Mouse (Mus musculus) large intestine, adult 2 months (tissue): Measurements from ENCODE around the gene Ubr3. TPM values are rescaled to one million over a fixed set of nuclear protein-coding genes. Genes with fewer than 3 reads are reported as not detected.
A peak's percentile ranks its signal among the peaks of the same experiment; 100 is the strongest.

ENCODE experiments used
- DNase-seq: peaks from one replicate; pipeline ENCODE4 v3.0.0-alpha.2; 2012; ENCODE audit warnings: low read depth, low spot score
- WGBS: fragments of 180-500 bp; shearing (Covaris S2); methylation state at CpG from one replicate; pipeline ENCODE4 v1.1.7; 2018; 5-methylcytosine and 5-hydroxymethylcytosine counted together
- polyA plus RNA-seq: library from polyadenylated mRNA; depleted of rRNA; stranded (reverse); fragments of >200 nt; gene quantifications from 2 replicates; pipeline ENCODE4 v1.2.3, GENCODE M21; 2012

Ubr3 gene
- polyA plus RNA-seq, 1 experiment, result 8.1 TPM

GRCm38 (mm10) chr2:70006492-70006891, 109.4 kb downstream of the Ubr3 start:
- DNase-seq, result no peak
- 96% methylated on average over 2 of the region's 2 CpGs for WGBS

- no peak for DNase-seq
- 97% methylated on average over 8 of the region's 8 CpGs for WGBS
These were observed 115.9 kb downstream of the Ubr3 start for GRCm38 (mm10) chr2:70012941-70013340.

GRCm38 (mm10) chr2:70018236-70018635, 121.2 kb downstream of the Ubr3 start:
- 37% methylated on average over 6 of the region's 6 CpGs for WGBS
- no peak for DNase-seq

GRCm38 (mm10) chr2:70024454-70024853, 127.4 kb downstream of the Ubr3 start:
- no peak for DNase-seq
- WGBS, result 89% methylated on average over 2 of the region's 2 CpGs

GRCm38 (mm10) chr2:70025711-70026110, 128.7 kb downstream of the Ubr3 start:
- no peak for DNase-seq
- WGBS, result 92% methylated on average over 5 of the region's 5 CpGs

- WGBS, result 77% methylated on average over 2 of the region's 2 CpGs
- DNase-seq, result no peak
These were observed 134.4 kb downstream of the Ubr3 start for GRCm38 (mm10) chr2:70031472-70031871.

- DNase-seq, result no peak
- WGBS, result 77% methylated on average over 5 of the region's 5 CpGs
These were observed 137.8 kb downstream of the Ubr3 start for GRCm38 (mm10) chr2:70034895-70035294.

- DNase-seq, result peak; percentile 21
- WGBS, result 31% methylated on average over 1 of the region's 1 CpGs
These were observed 138.3 kb downstream of the Ubr3 start for GRCm38 (mm10) chr2:70035358-70035757.

- no peak for DNase-seq
These were observed 140.2 kb downstream of the Ubr3 start for GRCm38 (mm10) chr2:70037221-70037620.

GRCm38 (mm10) chr2:70038752-70039151, 141.7 kb downstream of the Ubr3 start, which contains the start of gene Myo3b:
Gene Myo3b (plus strand): TSS chr2:70039126.
- no peak for DNase-seq
- 54% methylated on average over 7 of the region's 7 CpGs for whole genome bisulfite sequencing

More at GRCm38 (mm10) chr2:70037221-70037620, 140.2 kb downstream of the Ubr3 start:
- 66% methylated on average over 8 of the region's 8 CpGs for WGBS

GRCm38 (mm10) chr2:70044466-70044865, 147.4 kb downstream of the Ubr3 start:
- no peak for DNase-seq
- WGBS, result 39% methylated on average over 6 of the region's 6 CpGs

GRCm38 (mm10) chr2:70047868-70048267, 150.8 kb downstream of the Ubr3 start:
- 80% methylated on average over 11 of the region's 11 CpGs for WGBS
- DNase-seq, result no peak

GRCm38 (mm10) chr2:70053803-70054202, 156.8 kb downstream of the Ubr3 start:
- 90% methylated on average over 9 of the region's 9 CpGs for WGBS
- no peak for DNase-seq

- 85% methylated on average over 4 of the region's 4 CpGs for WGBS
- DNase-seq, result no peak
These were observed 161.2 kb downstream of the Ubr3 start for GRCm38 (mm10) chr2:70058201-70058600.

- no peak for DNase-seq
- 58% methylated on average over 11 of the region's 11 CpGs for WGBS
These were observed 163.6 kb downstream of the Ubr3 start for GRCm38 (mm10) chr2:70060359-70061345.

GRCm38 (mm10) chr2:70065116-70065515, 168.1 kb downstream of the Ubr3 start:
- WGBS, result 82% methylated on average over 6 of the region's 6 CpGs
- DNase-seq, result no peak

- no peak for DNase-seq
- 73% methylated on average over 7 of the region's 7 CpGs for WGBS
These were observed 168.8 kb downstream of the Ubr3 start for GRCm38 (mm10) chr2:70065729-70066300.

GRCm38 (mm10) chr2:70066338-70067022, 169.4 kb downstream of the Ubr3 start:
- no peak for DNase-seq
- WGBS, result 46% methylated on average over 6 of the region's 6 CpGs

GRCm38 (mm10) chr2:70069861-70070260, 172.8 kb downstream of the Ubr3 start:
- no peak for DNase-seq
- WGBS, result 66% methylated on average over 5 of the region's 5 CpGs
